Mouse (Mus musculus) CH12.LX (cell line): Measurements from ENCODE around the gene Lrrc15. TPM values are rescaled to one million over a fixed set of nuclear protein-coding genes. Genes with fewer than 3 reads are reported as not detected.
A peak's percentile ranks its signal among the peaks of the same experiment; 100 is the strongest.

Experiments
- DNase-seq: peaks from one replicate; pipeline ENCODE4 v3.0.0-alpha.2; 2013; ENCODE audit errors: extremely low read depth
- H3K27ac ChIP-seq: 2 replicates; pipeline ENCODE4 v1.5.1; 2012; ENCODE audit warnings: low read depth, mild to moderate bottlenecking, control low read depth, moderate library complexity; ENCODE audit not compliant: insufficient read depth
- H3K27me3 ChIP-seq: replicated peaks from 2 replicates; pipeline ENCODE3; 2012; ENCODE audit warnings: inconsistent platforms
- H3K36me3 ChIP-seq, 2 experiments: replicated peaks in 1 of 2; 2 replicates each; pipeline versions ENCODE3 to v1.6.1; 2012; ENCODE audit warnings: inconsistent platforms in 1 of 2, low read length in 1 of 2, mild to moderate bottlenecking in 1 of 2, mixed read lengths in 1 of 2, moderate library complexity in 1 of 2; ENCODE audit not compliant: control insufficient read depth in 1 of 2, insufficient read depth in 1 of 2
- H3K4me1 ChIP-seq, 2 experiments: 2 replicates each; pipeline ENCODE4 v1.6.1; 2012; ENCODE audit warnings: inconsistent platforms in 1 of 2, moderate library complexity in 1 of 2; ENCODE audit not compliant: insufficient read depth in 2 of 2, control insufficient read depth in 1 of 2
- H3K4me2 ChIP-seq: 2 replicates; pipeline ENCODE4 v1.6.1; 2012; ENCODE audit warnings: low read depth, mild to moderate bottlenecking, control low read depth; ENCODE audit not compliant: poor library complexity, insufficient read depth, severe bottlenecking
- H3K4me3 ChIP-seq, 3 experiments: fragments of 150-350 bp in 1 of 3; sonication (generic) in 1 of 3; replicated peaks in 1 of 3; 2 replicates each; pipeline versions ENCODE3 to v1.5.1; 2011 to 2012; ENCODE audit warnings: low read depth in 2 of 3, low read length in 2 of 3, mild to moderate bottlenecking in 2 of 3, moderate library complexity in 2 of 3, control low read depth in 1 of 3, improper control_type of control experiment in 1 of 3, inconsistent platforms in 1 of 3, mixed read lengths in 1 of 3; ENCODE audit not compliant: poor library complexity in 1 of 3
- H3K79me2 ChIP-seq: replicated peaks from 2 replicates; pipeline ENCODE4 v1.6.1; 2012; ENCODE audit warnings: mild to moderate bottlenecking, moderate library complexity; ENCODE audit not compliant: control insufficient read depth, poor library complexity, insufficient read depth, severe bottlenecking; ENCODE audit errors: extremely low read depth
- H3K9ac ChIP-seq: 2 replicates; pipeline ENCODE4 v1.6.1; 2012; ENCODE audit warnings: low read depth, mild to moderate bottlenecking, control low read depth, moderate library complexity; ENCODE audit not compliant: insufficient read depth
- H3K9me3 ChIP-seq: replicated peaks from 2 replicates; pipeline ENCODE3; 2012; ENCODE audit warnings: low read length, inconsistent platforms, mixed read lengths
- BHLHE40 ChIP-seq: IDR thresholded peaks from 2 replicates; pipeline ENCODE4 v1.6.1; 2011; ENCODE audit warnings: mild to moderate bottlenecking, low read depth, low read length, improper control_type of control experiment
- CHD1 ChIP-seq: IDR thresholded peaks from 2 replicates; pipeline ENCODE4 v1.6.1; 2012; ENCODE audit warnings: low read depth, low read length, improper control_type of control experiment, inconsistent platforms
- CTCF ChIP-seq, 2 experiments: IDR thresholded peaks in 1 of 2; conservative IDR thresholded peaks in 1 of 2; 2 replicates each; pipeline ENCODE4 v1.5.1; 2011 to 2012; ENCODE audit warnings: low read depth in 2 of 2, low read length in 2 of 2, improper control_type of control experiment in 1 of 2, inconsistent platforms in 1 of 2, mild to moderate bottlenecking in 1 of 2, moderate library complexity in 1 of 2
- E2F4 ChIP-seq: IDR thresholded peaks from 2 replicates; pipeline ENCODE4 v1.6.1; 2011; ENCODE audit warnings: low read depth, low read length, improper control_type of control experiment; ENCODE audit not compliant: insufficient replicate concordance
- ETS1 ChIP-seq: conservative IDR thresholded peaks from 2 replicates; pipeline ENCODE4 v1.6.1; 2012; ENCODE audit warnings: low read depth, mild to moderate bottlenecking, inconsistent platforms, low read length, improper control_type of control experiment, moderate library complexity
- HCFC1 ChIP-seq: IDR thresholded peaks from 2 replicates; pipeline ENCODE4 v1.6.1; 2012; ENCODE audit warnings: low read depth, mild to moderate bottlenecking, inconsistent platforms, low read length, improper control_type of control experiment
- IRF4 ChIP-seq: IDR thresholded peaks from 2 replicates; pipeline ENCODE4 v1.6.1; 2014; ENCODE audit warnings: low read depth, mild to moderate bottlenecking, inconsistent platforms, low read length, improper control_type of control experiment
- JUN ChIP-seq: IDR thresholded peaks from 2 replicates; pipeline ENCODE4 v1.6.1; 2011; ENCODE audit warnings: low read depth, mild to moderate bottlenecking, low read length, improper control_type of control experiment, moderate library complexity; ENCODE audit not compliant: insufficient read depth
- JUND ChIP-seq: conservative IDR thresholded peaks from 2 replicates; pipeline ENCODE4 v1.6.1; 2011; ENCODE audit warnings: low read depth, low read length, improper control_type of control experiment
- KAT2A ChIP-seq: IDR thresholded peaks from 2 replicates; pipeline ENCODE4 v1.6.1; 2012; ENCODE audit warnings: low read length, improper control_type of control experiment, inconsistent platforms; ENCODE audit not compliant: insufficient replicate concordance
- MAFK ChIP-seq: IDR thresholded peaks from 2 replicates; pipeline ENCODE4 v1.6.1; 2011; ENCODE audit warnings: low read length, improper control_type of control experiment; ENCODE audit not compliant: insufficient replicate concordance
- MAX ChIP-seq: IDR thresholded peaks from 2 replicates; pipeline ENCODE4 v1.6.1; 2011; ENCODE audit warnings: low read length, improper control_type of control experiment
- NELFE ChIP-seq: IDR thresholded peaks from 2 replicates; pipeline ENCODE4 v1.6.1; 2011; ENCODE audit warnings: low read depth, low read length, improper control_type of control experiment
- POLR2A ChIP-seq: IDR thresholded peaks from 2 replicates; pipeline ENCODE4 v1.6.1; 2011; ENCODE audit warnings: low read depth, mild to moderate bottlenecking, improper control_type of control experiment, low read length
- POLR2AphosphoS2 ChIP-seq: IDR thresholded peaks from 2 replicates; pipeline ENCODE4 v1.6.1; 2011; ENCODE audit warnings: low read depth, low read length, improper control_type of control experiment
- RAD21 ChIP-seq: IDR thresholded peaks from 2 replicates; pipeline ENCODE4 v1.6.1; 2011; ENCODE audit warnings: low read depth, mild to moderate bottlenecking, low read length, improper control_type of control experiment, moderate library complexity
- SIN3A ChIP-seq: IDR thresholded peaks from 2 replicates; pipeline ENCODE4 v1.6.1; 2012; ENCODE audit warnings: low read length, improper control_type of control experiment, inconsistent platforms
- SMC3 ChIP-seq: IDR thresholded peaks from 2 replicates; pipeline ENCODE4 v1.6.1; 2011; ENCODE audit warnings: low read depth, low read length, improper control_type of control experiment
- ZKSCAN1 ChIP-seq: IDR thresholded peaks from 2 replicates; pipeline ENCODE4 v1.6.1; 2012; ENCODE audit warnings: low read depth, inconsistent platforms, low read length, improper control_type of control experiment, borderline replicate concordance
- ZMIZ1 ChIP-seq: IDR thresholded peaks from 2 replicates; pipeline ENCODE4 v1.6.1; 2012; ENCODE audit warnings: low read depth, mild to moderate bottlenecking, inconsistent platforms, low read length, improper control_type of control experiment
- dilution Hi-C: fragments of 300-500 bp; cut with MboI; formaldehyde crosslinking; loops from 2 replicates; pipeline ENCODE4 v1.14.3; 2020; ENCODE audit warnings: low sequenced_read_pairs; ENCODE audit not compliant: extremely low pct_unique_long_range_greater_than_20kb, extremely low pct_ligation_motif_present
- in situ Hi-C: fragments of 300-500 bp; cut with MboI; formaldehyde crosslinking; loops from 3 replicates; pipeline ENCODE4 v1.14.3; 2019; ENCODE audit warnings: low sequenced_read_pairs, low pct_ligation_motif_present, low pct_unique_long_range_greater_than_20kb, mixed read lengths
- polyA plus RNA-seq: library from polyadenylated mRNA; unstranded; fragments of >175 nt; gene quantifications from 2 replicates; pipeline ENCODE4 v1.2.1, GENCODE M21; 2012; ENCODE audit warnings: low read depth; ENCODE audit not compliant: insufficient read length
- total RNA-seq, 2 experiments: library from RNA; depleted of rRNA; stranded (reverse); fragments of 300-350 nt in 1 of 2; fragments of >200 nt in 1 of 2; gene quantifications; 2 replicates each; pipeline ENCODE4 v1.2.3; 2012 to 2014

The Lrrc15 gene
- total RNA-seq (2012; rRNA removed) (not detected in 2 replicates), total RNA-seq (2014; rRNA removed) (not detected in 2 replicates), polyA plus RNA-seq (not detected in 2 replicates)

DNA sequence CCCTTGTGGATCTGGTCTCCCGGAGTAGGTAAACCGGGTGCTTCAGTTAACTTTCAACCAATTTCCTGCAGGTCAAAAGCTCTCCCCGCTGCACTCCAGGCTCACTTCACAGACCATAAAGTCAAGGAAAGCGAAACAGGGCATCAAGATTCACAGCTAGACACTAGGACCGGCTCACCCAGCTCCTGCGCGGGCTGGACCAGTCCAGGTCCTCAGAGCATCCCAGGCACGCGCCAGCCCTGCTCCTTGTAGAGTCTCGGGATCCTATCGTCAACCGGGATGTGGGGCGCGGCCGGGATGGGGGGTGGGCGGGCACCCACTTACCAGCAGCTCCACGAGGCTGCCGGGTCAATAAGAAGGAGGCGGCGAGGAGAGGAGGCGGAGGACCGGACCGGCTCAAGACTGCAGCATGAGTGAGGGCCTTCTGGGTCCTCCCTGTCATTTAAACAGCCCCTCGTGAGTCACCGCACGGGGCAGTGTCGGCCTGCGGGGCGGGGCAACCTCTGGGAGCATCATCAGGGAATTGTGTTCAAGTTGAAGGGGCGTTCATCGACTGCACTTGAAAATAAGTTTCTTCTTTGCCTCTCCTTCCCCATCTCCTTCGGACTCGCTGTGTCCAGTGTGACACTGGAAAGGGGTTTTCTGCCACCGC, at the start of gene Lrrc15:
TSS of gene Lrrc15 (minus strand) at position 413 of the 652 bp plus-strand sequence.
- peaks cover 15% of the 10 kb centered on the region for H3K27me3 ChIP-seq
- no peaks in the 10 kb centered on the region for H3K9me3 ChIP-seq
- H3K79me2 ChIP-seq, result no peaks in the 10 kb centered on the region
- in situ Hi-C loops (no loop called here), dilution Hi-C loops (no loop called here)
- H3K4me1 ChIP-seq, result peaks cover 5 to 39% of the 10 kb centered on the region in 2 experiments; a peak in 2 of 4 replicates
- H3K9ac ChIP-seq, result no peak within 1 kb of the TSS
- no peak within 1 kb of the TSS for H3K27ac ChIP-seq
- no peak within 1 kb of the TSS for H3K4me3 ChIP-seq
- H3K36me3 ChIP-seq, result no peaks in the 10 kb centered on the region
- TF ChIP-seq CTCF (conservative IDR thresholded peaks at IDR 0.05 in 1 of 2, IDR thresholded peaks at IDR 0.05 in 1 of 2; ENCODE audit: low read depth in 2 of 2, low read length in 2 of 2), result peak in 1 of 2 experiments; percentile 17; a peak in 2 of 4 replicates
- no peak for TF ChIP-seq MAFK
- TF ChIP-seq ZMIZ1, result no peak
- TF ChIP-seq POLR2A, result no peak
- DNase-seq, result no peak
- H3K4me2 ChIP-seq, result peak within 1 kb of the TSS; percentile 88

GRCm38 (mm10) chr16:30314236-30314635, 31.2 kb upstream of the Lrrc15 start:
- Histone ChIP-seq H3K4me1 (0 out of 4 replicates have a peak, but pooled peaks cover 0 to 4% of the 10 kb centered on the region in 2 experiments), H3K9ac (no peak overlapping the region), H3K79me2 (no peaks in the 10 kb centered on the region), H3K4me2 (no peak overlapping the region)
- peak; percentile 42 for DNase-seq
- TF ChIP-seq E2F4 (no peak), ZMIZ1 (no peak), CTCF (conservative IDR thresholded peaks at IDR 0.05 in 1 of 2, IDR thresholded peaks at IDR 0.05 in 1 of 2; ENCODE audit: low read depth in 2 of 2, low read length in 2 of 2) (peak; percentile 28 to 82; a peak in 3 of 4 replicates), CHD1 (no peak), POLR2A (no peak), JUN (no peak), POLR2AphosphoS2 (no peak), MAX (no peak), ETS1 (no peak), ZKSCAN1 (no peak), SIN3A (no peak), SMC3 (peak; percentile 56), KAT2A (no peak), IRF4 (no peak), HCFC1 (no peak), RAD21 (peak; percentile 75), JUND (no peak), MAFK (no peak), NELFE (no peak), BHLHE40 (no peak)
- TF ChIP-seq, all 38 proteins: peak for 3
- Histone ChIP-seq H3K27ac (no peak overlapping the region), H3K27me3 (no peaks in the 10 kb centered on the region), H3K36me3 (peaks cover 30 to 70% of the 10 kb centered on the region in 2 experiments), H3K4me3 (no peak overlapping the region), H3K9me3 (no peaks in the 10 kb centered on the region)
- in situ Hi-C loops, result no loop called here
- dilution Hi-C loops, result no loop called here
